8 mouse cellular contexts compared by ENCODE assay signal in genomic region chr7:25274571-25274970, GRCm38 (mm10). TPM values are rescaled to one million over a fixed set of nuclear protein-coding genes. Genes with fewer than 3 reads are reported as not detected.
DNase-seq lines count a peak whose midpoint lies in the region; ATAC-seq lines count a peak whose summit lies in the region.

No protein-coding gene starts in this region.

- 62% methylated on average over 5 of the region's 5 CpGs for WGBS in heart, embryonic 14.5 days
- WGBS in forebrain, embryonic 15.5 days: 67% methylated on average over 5 of the region's 5 CpGs
- 25% methylated on average over 5 of the region's 5 CpGs for WGBS in liver, embryonic 15.5 days (ENCODE audit: insufficient replicate concordance)

- H3K9me3 ChIP-seq in heart, embryonic 14.5 days (ENCODE audit: control insufficient read depth, low read length): no peaks in the 10 kb centered on the region
- H3K9me3 ChIP-seq in forebrain, embryonic 15.5 days: no peaks in the 10 kb centered on the region
- H3K9me3 ChIP-seq in liver, embryonic 15.5 days (replicated peaks): no peaks in the 10 kb centered on the region

- H3K4me2 ChIP-seq in heart, embryonic 14.5 days (ENCODE audit: low read length): no peak overlapping the region
- H3K4me2 ChIP-seq in forebrain, embryonic 15.5 days (replicated peaks): no peak overlapping the region
- peak overlapping the region; percentile 71 for H3K4me2 ChIP-seq in liver, embryonic 15.5 days

- H3K27me3 ChIP-seq in heart, embryonic 14.5 days (ENCODE audit: control insufficient read depth, insufficient read depth, low read length): no peaks in the 10 kb centered on the region
- no peaks in the 10 kb centered on the region for H3K27me3 ChIP-seq in forebrain, embryonic 15.5 days
- H3K27me3 ChIP-seq in liver, embryonic 15.5 days: no peaks in the 10 kb centered on the region

- peaks cover 27 to 47% of the 10 kb centered on the region in 2 experiments for H3K4me1 ChIP-seq in heart, embryonic 14.5 days (ENCODE audit: control insufficient read depth in 2 of 2, insufficient read depth in 2 of 2, low read length in 2 of 2)
- peaks cover 45% of the 10 kb centered on the region for H3K4me1 ChIP-seq in forebrain, embryonic 15.5 days
- peaks cover 96% of the 10 kb centered on the region for H3K4me1 ChIP-seq in liver, embryonic 15.5 days (replicated peaks)

- intact Hi-C loops in heart, postnatal 36 days (cut with DNase I): no loop called here

- peak overlapping the region; percentile 48 for H3K9ac ChIP-seq in heart, embryonic 14.5 days (ENCODE audit: low read length)
- H3K9ac ChIP-seq in forebrain, embryonic 15.5 days (replicated peaks): 0 out of 2 replicates have a peak overlapping the region, but pooled peaks have one; percentile 35
- peak overlapping the region; percentile 57; the same call in 1 of the 2 replicates for H3K9ac ChIP-seq in liver, embryonic 15.5 days

- no peak overlapping the region for H3K27ac ChIP-seq in heart, embryonic 14.5 days (replicated peaks in 1 of 2; ENCODE audit: control insufficient read depth in 1 of 2, insufficient read depth in 1 of 2, low read depth in 2 of 2, low read length in 2 of 2)
- H3K27ac ChIP-seq in forebrain, embryonic 15.5 days (replicated peaks): no peak overlapping the region
- H3K27ac ChIP-seq in liver, embryonic 15.5 days (replicated peaks): peak overlapping the region; percentile 96

- no peak for DNase-seq in heart, postnatal 36 days
- peak; percentile 72 for DNase-seq in CD4-positive, CD25-positive, alpha-beta regulatory T cell, adult 2 months (ENCODE audit: low read depth, low spot score)
- no peak for DNase-seq in ovary, postnatal 36 days (ENCODE audit: low spot score)
- no peak for DNase-seq in testis, postnatal 10 days (ENCODE audit: low spot score)
- DNase-seq in layer of hippocampus, postnatal 14 days (ENCODE audit: low spot score in 2 of 2): no peak

- ATAC-seq in heart, embryonic 14.5 days (ENCODE audit: insufficient number of reproducible peaks, insufficient read depth, low FRiP score, low read depth): no peak
- ATAC-seq in forebrain, embryonic 15.5 days (replicated peaks): no peak
- no peak for ATAC-seq in liver, embryonic 15.5 days (ENCODE audit: insufficient read depth)

- H3K36me3 ChIP-seq in heart, embryonic 14.5 days (ENCODE audit: control insufficient read depth, insufficient read depth, low read length): peaks cover 40% of the 10 kb centered on the region
- peaks cover 19% of the 10 kb centered on the region for H3K36me3 ChIP-seq in forebrain, embryonic 15.5 days
- H3K36me3 ChIP-seq in liver, embryonic 15.5 days (replicated peaks): peaks cover 26% of the 10 kb centered on the region

- no peak overlapping the region for H3K4me3 ChIP-seq in heart, embryonic 14.5 days (ENCODE audit: control insufficient read depth in 1 of 2, insufficient read depth in 1 of 2, low read depth in 1 of 2, low read length in 2 of 2)
- H3K4me3 ChIP-seq in forebrain, embryonic 15.5 days: no peak overlapping the region
- no peak overlapping the region for H3K4me3 ChIP-seq in liver, embryonic 15.5 days (replicated peaks)

RNA-seq across cellular contexts. Expression of gene Cic, which starts 7.1 kb away (rescaled TPM):
- polyA plus RNA-seq in heart, embryonic 14.5 days (2014; fragmentation: Nextera tagmentation; extraction: Ambion mirVana): 25.4 and 28.4 TPM in 2 replicates
- total RNA-seq in heart, postnatal 36 days (2021): 10 to 100 TPM; 63.7 to 68.7 TPM
- 53.2 and 54.4 TPM in 2 replicates for polyA plus RNA-seq in forebrain, embryonic 15.5 days (2015; fragmentation: Nextera tagmentation; extraction: Ambion mirVana)
- 8.9 and 10.2 TPM in 2 replicates for polyA plus RNA-seq in liver, embryonic 15.5 days (2015; fragmentation: Nextera tagmentation; extraction: Ambion mirVana)
- 100 to 1,000 TPM; 209 to 228 TPM for total RNA-seq in layer of hippocampus, postnatal 14 days (2021)

RNA-seq across cellular contexts. Expression of gene Pafah1b3, which starts 23.2 kb away (rescaled TPM):
- polyA plus RNA-seq in heart, embryonic 14.5 days (2014; fragmentation: Nextera tagmentation; extraction: Ambion mirVana): 130 and 142 TPM in 2 replicates
- 1 to 10 TPM; 3.7 to 5.1 TPM for total RNA-seq in heart, postnatal 36 days (2021)
- polyA plus RNA-seq in forebrain, embryonic 15.5 days (2015; fragmentation: Nextera tagmentation; extraction: Ambion mirVana): 521 and 550 TPM in 2 replicates
- 25.7 and 26.1 TPM in 2 replicates for polyA plus RNA-seq in liver, embryonic 15.5 days (2015; fragmentation: Nextera tagmentation; extraction: Ambion mirVana)
- total RNA-seq in layer of hippocampus, postnatal 14 days (2021): 10 to 100 TPM; 35.3 to 37.1 TPM

RNA-seq across cellular contexts. Expression of gene Erf, which starts 24.0 kb away (rescaled TPM):
- polyA plus RNA-seq in heart, embryonic 14.5 days (2014; fragmentation: Nextera tagmentation; extraction: Ambion mirVana): 14.4 and 17.4 TPM in 2 replicates
- total RNA-seq in heart, postnatal 36 days (2021): 10 to 100 TPM; 22.3 to 26.2 TPM
- polyA plus RNA-seq in forebrain, embryonic 15.5 days (2015; fragmentation: Nextera tagmentation; extraction: Ambion mirVana): 4.8 and 5.5 TPM in 2 replicates
- polyA plus RNA-seq in liver, embryonic 15.5 days (2015; fragmentation: Nextera tagmentation; extraction: Ambion mirVana): 4.6 and 4.8 TPM in 2 replicates
- total RNA-seq in layer of hippocampus, postnatal 14 days (2021): 10 to 100 TPM; 41.0 to 47.2 TPM

RNA-seq across cellular contexts. Expression of gene Prr19, which starts 26.6 kb away (rescaled TPM):
- polyA plus RNA-seq in heart, embryonic 14.5 days (2014; fragmentation: Nextera tagmentation; extraction: Ambion mirVana): 0.16 TPM in 1 of 2 replicates, not detected in the other
- total RNA-seq in heart, postnatal 36 days (2021): not detected
- polyA plus RNA-seq in forebrain, embryonic 15.5 days (2015; fragmentation: Nextera tagmentation; extraction: Ambion mirVana): 1.6 and 2.1 TPM in 2 replicates
- polyA plus RNA-seq in liver, embryonic 15.5 days (2015; fragmentation: Nextera tagmentation; extraction: Ambion mirVana): 0.07 TPM in 1 of 2 replicates, not detected in the other
- not detected for total RNA-seq in layer of hippocampus, postnatal 14 days (2021)

RNA-seq across cellular contexts. Expression of gene Tmem145, which starts 31.3 kb away (rescaled TPM):
- polyA plus RNA-seq in heart, embryonic 14.5 days (2014; fragmentation: Nextera tagmentation; extraction: Ambion mirVana): 0.30 TPM in 1 of 2 replicates, not detected in the other
- not detected for total RNA-seq in heart, postnatal 36 days (2021)
- 30.9 and 32.3 TPM in 2 replicates for polyA plus RNA-seq in forebrain, embryonic 15.5 days (2015; fragmentation: Nextera tagmentation; extraction: Ambion mirVana)
- polyA plus RNA-seq in liver, embryonic 15.5 days (2015; fragmentation: Nextera tagmentation; extraction: Ambion mirVana): 0.09 TPM in 1 of 2 replicates, not detected in the other
- 10 to 100 TPM; 43.2 to 46.9 TPM for total RNA-seq in layer of hippocampus, postnatal 14 days (2021)
